21 mouse cellular contexts compared by ENCODE assay signal in genomic region chr4:132332880-132333279, GRCm38 (mm10). TPM values are rescaled to one million over a fixed set of nuclear protein-coding genes. Genes with fewer than 3 reads are reported as not detected.
A peak's percentile ranks its signal among the peaks of the same experiment; 100 is the strongest.
DNase-seq lines count a peak whose midpoint lies in the region; ATAC-seq lines count a peak whose summit lies in the region.
"Had no signal": no experiment of that assay in that cellular context is flagged by ENCODE, and none has a peak within 500 bp of the region (broad histone marks: within the 10 kb centered on the region; RNA-seq: fewer than 3 reads in every experiment).

No protein-coding gene starts in this region.

- no peaks in the 10 kb centered on the region for H3K9me3 ChIP-seq in heart, embryonic 10.5 days
- H3K9me3 ChIP-seq: embryonic facial prominence, embryonic 12.5 days; forebrain, embryonic 12.5 days; hindbrain, embryonic 12.5 days had no signal

- intact Hi-C loops in gastrocnemius, postnatal 14 days (cut with DNase I; ENCODE audit: low total_unique reads), result no loop called here

- no peak for ATAC-seq in inflammation-experienced regulatory T-cells, adult 6 months
- ATAC-seq: forebrain, embryonic 16.5 days had no signal

- H3K4me1 ChIP-seq in heart, embryonic 10.5 days, result peaks cover 15% of the 10 kb centered on the region

- DNase-seq in heart, adult 11 months, result peak; percentile 81
- no peak for DNase-seq in heart, embryonic 10.5 days (ENCODE audit: low spot score)
- peak; percentile 50 to 67 for DNase-seq in kidney, adult 8-10 months
- no peak for DNase-seq in kidney, postnatal 4 days
- peak; percentile 50 for DNase-seq in kidney, postnatal 10 days
- no peak for DNase-seq in gastrocnemius, postnatal 14 days
- DNase-seq: adrenal gland, postnatal 10 days; cerebellum, adult 11 months; cerebellum, adult 8-10 months; cerebellum, postnatal 14 days; embryo, embryonic 11 days; gastrocnemius, postnatal 25 days; heart, postnatal 10 days; heart, postnatal 4 days had no signal

- no peak overlapping the region for H3K27ac ChIP-seq in heart, embryonic 10.5 days
- H3K27ac ChIP-seq: embryonic facial prominence, embryonic 12.5 days; forebrain, embryonic 12.5 days; hindbrain, embryonic 12.5 days had no signal

- H3K27me3 ChIP-seq in heart, embryonic 10.5 days (ENCODE audit: insufficient read depth, poor library complexity, severe bottlenecking), result no peaks in the 10 kb centered on the region
- H3K27me3 ChIP-seq: embryonic facial prominence, embryonic 12.5 days; forebrain, embryonic 12.5 days; hindbrain, embryonic 12.5 days had no signal

- 81% methylated on average over 6 of the region's 6 CpGs for WGBS in heart, embryonic 10.5 days

- H3K36me3 ChIP-seq in heart, embryonic 10.5 days, result peaks cover 60% of the 10 kb centered on the region

- no peak overlapping the region for H3K4me3 ChIP-seq in heart, embryonic 10.5 days
- H3K4me3 ChIP-seq: embryonic facial prominence, embryonic 12.5 days; forebrain, embryonic 12.5 days; hindbrain, embryonic 12.5 days had no signal

RNA-seq across cellular contexts. Expression of gene Trnau1ap, which starts 3.5 kb away (rescaled TPM):
- 82.0 and 92.0 TPM in 2 replicates for polyA plus RNA-seq in heart, embryonic 10.5 days (2016; fragmentation: Nextera tagmentation; extraction: Ambion mirVana)
- polyA plus RNA-seq in inflammation-experienced regulatory T-cells, adult 6 months (2017; shearing (Covaris generic)), result 10 to 100 TPM; 37.5 to 45.9 (median 37.7) TPM
- 10 to 100 TPM; 12.9 to 13.9 TPM for total RNA-seq in gastrocnemius, postnatal 14 days (2021)

RNA-seq across cellular contexts. Expression of gene Rcc1, which starts 20.5 kb away (rescaled TPM):
- polyA plus RNA-seq in heart, embryonic 10.5 days (2016; fragmentation: Nextera tagmentation; extraction: Ambion mirVana), result 61.4 and 93.4 TPM in 2 replicates
- polyA plus RNA-seq in inflammation-experienced regulatory T-cells, adult 6 months (2017; shearing (Covaris generic)), result 10 to 100 TPM; 13.4 to 26.0 (median 15.0) TPM
- 1 to 10 TPM; 7.5 to 9.1 TPM for total RNA-seq in gastrocnemius, postnatal 14 days (2021)

RNA-seq across cellular contexts. Expression of gene Rab42, which starts 29.7 kb away (rescaled TPM):
- 1.1 and 1.9 TPM in 2 replicates for polyA plus RNA-seq in heart, embryonic 10.5 days (2016; fragmentation: Nextera tagmentation; extraction: Ambion mirVana)
- polyA plus RNA-seq in inflammation-experienced regulatory T-cells, adult 6 months (2017; shearing (Covaris generic)), result under 1 TPM in 1 of 3 experiments, not detected in 2; 0.46 TPM
- total RNA-seq in gastrocnemius, postnatal 14 days (2021), result under 1 TPM in 1 of 2 experiments, not detected in 1; 0.94 TPM
- total RNA-seq: common myeloid progenitor, adult 5-6 weeks; granulocyte monocyte progenitor cell, adult 5-6 weeks had no signal

RNA-seq across cellular contexts. Expression of gene Taf12, which starts 58.7 kb away (rescaled TPM):
- 42.4 and 52.5 TPM in 2 replicates for polyA plus RNA-seq in heart, embryonic 10.5 days (2016; fragmentation: Nextera tagmentation; extraction: Ambion mirVana)
- polyA plus RNA-seq in inflammation-experienced regulatory T-cells, adult 6 months (2017; shearing (Covaris generic)), result 100 to 1,000 TPM in 1 of 3 experiments, 10 to 100 TPM in 2; 78.9 to 105 (median 84.2) TPM
- total RNA-seq in gastrocnemius, postnatal 14 days (2021), result 10 to 100 TPM; 22.8 to 26.9 TPM

Comparison
In these comparisons a context has a peak if more than half of its experiments do, and no peak if none do; other contexts are left out.
1. DNase-seq: peak in heart, adult 11 months (single experiment), kidney, adult 8-10 months (2 of 2) and kidney, postnatal 10 days (single experiment); none in heart, embryonic 10.5 days (single experiment), kidney, postnatal 4 days (0 of 2) and gastrocnemius, postnatal 14 days (single experiment).